Mouse (Mus musculus) bone marrow macrophage, adult 2 months (primary cell): ENCODE results near the gene Vsig10l.

Experiments used
- CTCF ChIP-seq: IDR thresholded peaks from 2 replicates; pipeline ENCODE4 v1.5.1; 2012; ENCODE audit warnings: low read depth, mild to moderate bottlenecking, low read length, moderate library complexity
- POLR2A ChIP-seq: IDR thresholded peaks from 2 replicates; pipeline ENCODE4 v1.6.1; 2012; ENCODE audit warnings: mild to moderate bottlenecking, low read depth, low read length, borderline replicate concordance

GRCm38 (mm10) chr7:43512519-43512918 lies 49.6 kb downstream of the Vsig10l start:
- TF ChIP-seq POLR2A (no peak), CTCF (no peak)
